Mouse (Mus musculus) G1E-ER4 (cell line): ENCODE data around the gene Acoxl. TPM values are rescaled to one million over a fixed set of nuclear protein-coding genes. Genes with fewer than 3 reads are reported as not detected.

Experiments
- GATA1 ChIP-seq: IDR thresholded peaks from one replicate; pipeline ENCODE4 v1.8.0; 2012; ENCODE audit warnings: low read length, inconsistent platforms
- polyA plus RNA-seq: library from polyadenylated mRNA; stranded (reverse); fragments of >175 nt; gene quantifications from 2 replicates; pipeline ENCODE4 v1.2.3, GENCODE M21; 2012

The Acoxl gene
- polyA plus RNA-seq, 1 experiment = 0.09 TPM

DNA sequence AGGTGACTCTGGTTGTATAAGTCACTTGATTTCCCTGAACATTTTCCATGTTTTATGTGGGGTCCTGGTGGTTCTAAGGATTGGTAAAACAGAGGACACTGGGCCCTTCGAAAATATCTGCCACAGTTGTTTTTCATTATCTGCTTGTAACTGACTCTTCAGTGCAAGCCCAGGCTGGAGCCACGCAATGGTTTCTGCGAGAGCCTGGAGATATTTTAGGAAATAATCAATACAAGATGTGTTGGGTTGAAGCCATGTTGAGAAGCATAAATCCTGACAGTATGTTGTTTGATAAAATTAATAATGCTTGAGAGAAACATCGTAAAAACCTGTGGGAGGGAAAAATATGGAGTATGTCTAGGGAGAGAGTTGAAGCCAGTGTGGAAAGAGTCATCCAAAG lies 25.7 kb downstream of the Acoxl start:
- no peak for TF ChIP-seq GATA1

DNA sequence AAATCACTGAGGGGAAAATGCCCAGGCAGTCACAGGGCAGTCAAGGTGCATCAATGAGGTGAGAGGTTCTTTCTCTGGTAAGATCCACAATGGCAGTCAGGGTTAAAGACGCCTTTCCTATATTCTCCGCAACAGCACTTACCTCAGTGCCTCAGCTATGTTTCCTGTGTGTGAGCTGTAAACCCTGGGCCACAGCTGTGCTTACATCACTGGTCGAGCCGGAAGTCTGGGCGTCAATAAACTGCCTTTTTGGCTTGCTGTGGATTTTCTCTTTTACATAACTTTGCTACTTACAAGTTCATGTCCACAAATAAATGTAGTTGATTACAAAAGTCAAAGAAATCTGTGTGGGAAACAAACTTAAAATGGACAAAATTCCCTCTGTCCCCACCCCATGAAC lies 42.4 kb downstream of the Acoxl start:
- TF ChIP-seq GATA1 = no peak

DNA sequence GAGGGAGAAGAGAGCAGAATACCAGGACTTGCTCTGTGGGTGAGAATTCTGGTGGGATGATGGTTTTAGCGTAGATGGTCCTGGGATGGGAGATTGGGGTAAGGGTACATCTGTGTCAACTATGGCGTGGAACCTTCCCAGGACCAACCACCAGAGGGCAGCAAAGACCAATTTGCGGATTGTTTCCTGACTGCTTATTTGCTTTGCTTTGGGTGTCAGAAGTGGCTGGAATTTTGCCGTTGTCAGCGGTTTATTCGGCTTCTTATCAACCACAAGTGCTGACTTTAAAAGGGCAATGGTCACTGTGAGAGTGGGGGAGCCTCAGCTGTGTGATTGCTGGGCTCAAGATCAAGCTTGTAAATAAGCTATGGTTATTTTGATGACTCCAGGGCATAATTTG lies 50.8 kb downstream of the Acoxl start:
- no peak for TF ChIP-seq GATA1

DNA sequence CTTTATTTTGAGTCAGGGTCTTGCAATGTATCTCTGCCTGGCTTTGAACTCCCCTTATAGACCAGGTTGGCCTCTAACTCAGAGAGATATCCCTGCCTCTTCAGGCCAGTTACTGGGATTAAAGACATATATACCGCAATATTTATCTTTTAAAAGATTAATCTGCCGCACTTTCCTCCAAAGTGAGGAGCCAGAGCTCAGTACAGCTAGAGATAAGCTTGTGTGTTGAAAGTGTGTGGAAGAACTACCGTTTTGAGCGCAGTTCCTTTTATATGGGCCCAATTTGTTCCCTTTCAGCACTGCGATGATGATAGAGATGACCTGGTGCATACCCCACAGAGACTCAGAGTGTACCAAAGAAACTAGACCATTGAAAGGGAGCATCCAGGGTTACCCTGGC lies 51.3 kb downstream of the Acoxl start:
- no peak for TF ChIP-seq GATA1

DNA sequence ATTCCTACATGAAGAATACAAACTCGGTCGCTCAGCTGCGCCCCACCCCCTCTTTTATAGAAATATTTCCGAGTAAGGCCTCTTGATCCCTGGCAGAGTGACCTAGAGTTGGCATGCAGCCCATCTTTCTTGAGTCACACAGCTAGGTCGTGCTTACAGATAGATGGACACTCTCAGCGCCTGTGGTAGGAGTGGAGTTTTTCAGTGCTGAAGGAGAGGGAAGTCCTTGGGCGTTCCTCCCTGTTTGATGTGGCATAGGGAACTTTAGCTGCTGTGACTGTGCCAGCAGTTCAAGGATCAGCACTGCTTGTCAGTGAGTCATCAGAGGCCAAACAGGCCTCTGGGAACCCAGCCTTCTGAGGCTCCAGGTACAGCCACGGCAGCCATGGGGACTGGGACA lies 51.9 kb downstream of the Acoxl start:
- TF ChIP-seq GATA1 = no peak

DNA sequence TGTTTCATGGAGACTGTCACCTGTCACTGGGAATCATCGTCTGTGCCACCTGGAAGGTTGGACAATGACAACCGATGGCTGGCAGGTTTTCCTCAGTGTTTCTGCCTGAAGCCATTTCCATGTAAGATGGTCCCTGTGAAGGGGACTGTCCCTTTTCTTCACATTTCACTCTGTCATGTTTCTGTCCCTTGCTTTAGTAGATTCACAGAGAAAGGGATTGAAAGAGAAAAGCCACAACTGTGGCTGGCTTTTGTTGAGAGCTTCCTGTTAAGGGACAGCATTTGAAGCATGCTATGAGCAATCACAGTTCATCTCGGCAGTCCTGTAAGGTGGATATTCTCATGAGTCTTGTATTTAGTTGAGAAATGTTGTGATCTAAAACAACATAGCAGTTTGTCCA lies 52.4 kb downstream of the Acoxl start:
- no peak for TF ChIP-seq GATA1

DNA sequence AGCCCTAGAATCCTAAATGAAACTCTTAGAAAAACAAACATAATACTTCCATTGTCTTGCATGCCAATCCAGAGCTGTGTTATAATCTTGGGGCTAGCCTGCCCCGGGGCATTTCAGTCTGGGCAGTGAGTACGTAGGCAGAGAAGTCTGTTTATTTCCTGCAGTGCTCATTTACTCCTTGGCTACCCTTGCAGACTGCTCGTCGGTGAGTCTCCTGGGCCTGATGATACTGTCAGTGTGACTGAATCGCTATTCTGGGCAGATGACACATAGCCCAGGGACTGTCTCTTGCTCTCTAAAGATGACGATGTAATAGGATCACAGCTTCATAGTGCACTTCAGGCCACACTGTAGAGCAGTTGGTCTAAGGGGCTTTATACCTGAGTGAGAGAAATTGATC lies 56.2 kb downstream of the Acoxl start:
- TF ChIP-seq GATA1 = no peak

DNA sequence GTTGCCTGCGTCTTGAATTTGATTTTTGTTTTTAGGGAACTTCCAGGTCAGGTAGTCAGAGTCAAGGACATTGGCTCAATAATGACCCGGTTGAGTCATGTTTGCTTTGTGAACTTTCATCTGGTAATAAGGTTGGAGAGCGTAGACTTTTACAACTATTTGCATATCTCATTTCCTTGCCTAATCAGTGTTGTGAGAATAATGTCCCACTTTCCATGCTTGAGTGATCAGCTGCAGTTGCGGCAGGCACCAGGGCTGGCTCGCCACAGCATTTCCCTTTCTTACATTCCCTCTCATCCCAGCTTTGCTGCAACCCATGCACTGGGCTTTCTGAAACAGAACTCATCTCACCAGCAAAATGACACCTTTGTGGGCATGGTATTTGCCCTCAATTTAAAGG lies 59.0 kb downstream of the Acoxl start:
- no peak for TF ChIP-seq GATA1

DNA sequence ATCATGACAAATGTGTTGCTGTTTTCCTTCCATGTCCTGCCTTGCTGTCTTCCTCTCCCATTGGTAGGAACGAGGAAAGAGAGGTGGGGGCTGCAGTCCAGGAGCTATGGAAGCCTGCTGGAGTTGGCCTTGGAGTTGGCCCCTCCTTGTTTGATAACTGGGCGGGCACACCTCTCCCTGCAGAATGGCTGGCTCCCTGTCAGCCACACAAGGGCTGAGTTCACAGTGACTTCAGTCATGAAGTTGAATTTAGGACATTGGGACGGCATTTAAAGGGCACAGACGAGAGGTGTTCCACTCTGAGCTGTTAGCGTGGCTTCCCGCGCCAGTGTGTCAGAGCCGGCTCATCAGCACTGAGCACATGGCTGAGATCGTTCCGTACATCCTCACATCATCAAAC lies 66.2 kb downstream of the Acoxl start:
- no peak for TF ChIP-seq GATA1

DNA sequence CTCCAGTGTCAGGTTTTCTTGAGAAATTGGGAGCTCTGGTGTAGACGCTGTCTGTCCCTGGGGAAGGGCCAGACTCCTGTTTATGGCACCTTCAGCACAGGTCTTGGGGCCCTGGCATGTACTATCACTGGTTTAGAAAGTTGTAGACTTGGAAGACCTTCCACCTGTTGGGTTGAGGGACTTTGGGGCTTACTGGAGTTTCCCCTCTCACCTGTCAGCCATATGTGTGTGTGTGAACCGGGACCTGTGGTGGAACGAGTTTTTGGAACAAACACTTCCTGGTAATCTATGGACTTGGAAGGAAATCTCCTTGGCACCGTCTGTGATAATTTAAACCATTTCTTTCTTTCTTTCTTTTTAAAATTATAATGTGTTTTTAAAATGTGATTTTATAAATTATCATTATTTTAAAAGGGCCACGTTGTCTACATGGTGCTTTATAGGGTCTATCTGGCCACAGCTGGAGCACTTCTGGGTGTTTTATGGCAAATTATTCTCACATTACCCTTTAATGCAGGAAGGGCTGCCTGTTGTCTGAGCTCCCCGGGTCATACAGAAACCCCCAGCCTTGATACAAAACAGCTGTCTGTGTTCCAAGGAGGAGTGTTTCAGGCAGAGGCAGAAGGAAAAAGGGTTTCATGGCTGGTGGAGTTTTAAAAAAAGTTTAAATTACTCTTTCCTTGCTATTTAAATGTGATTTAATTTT lies 68.5 kb downstream of the Acoxl start:
- no peak for TF ChIP-seq GATA1

DNA sequence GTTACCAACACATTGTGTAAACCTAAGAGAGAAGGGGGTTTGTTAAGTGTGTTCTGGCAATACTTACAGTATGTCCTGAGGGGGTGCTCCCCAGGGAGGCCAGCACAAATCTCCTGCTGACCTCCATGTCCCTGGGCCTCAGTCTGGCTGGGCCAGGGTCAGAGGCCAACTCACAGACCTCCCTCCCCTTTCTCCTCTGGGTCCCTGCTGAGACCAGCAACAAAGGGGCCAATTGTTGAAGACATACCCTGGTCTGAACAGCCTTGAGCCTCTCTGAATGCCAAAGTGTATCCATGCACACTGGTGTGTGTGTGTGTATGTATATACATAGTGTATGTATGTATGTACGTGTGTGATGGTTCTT lies 69.0 kb downstream of the Acoxl start:
- TF ChIP-seq GATA1 = no peak

DNA sequence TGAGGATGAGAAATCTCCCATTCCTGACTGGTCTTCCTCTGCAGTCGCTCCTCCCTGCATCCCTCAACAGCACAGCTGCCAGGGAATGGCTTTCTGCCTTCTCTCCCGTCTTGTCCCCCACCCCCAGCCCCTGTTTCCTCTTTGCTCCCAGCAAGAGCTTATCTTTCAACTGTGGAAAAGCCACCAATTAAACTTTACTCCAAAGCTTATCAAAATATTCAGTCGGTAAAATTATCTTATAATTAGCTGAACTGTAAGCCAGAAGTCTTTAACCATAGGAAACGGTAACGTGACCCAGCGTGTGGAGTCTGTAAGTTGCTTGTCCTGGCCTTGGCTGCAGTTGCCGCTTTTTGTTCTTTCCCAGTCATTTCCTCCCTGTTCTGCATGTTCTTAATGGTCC lies 70.2 kb downstream of the Acoxl start:
- no peak for TF ChIP-seq GATA1

DNA sequence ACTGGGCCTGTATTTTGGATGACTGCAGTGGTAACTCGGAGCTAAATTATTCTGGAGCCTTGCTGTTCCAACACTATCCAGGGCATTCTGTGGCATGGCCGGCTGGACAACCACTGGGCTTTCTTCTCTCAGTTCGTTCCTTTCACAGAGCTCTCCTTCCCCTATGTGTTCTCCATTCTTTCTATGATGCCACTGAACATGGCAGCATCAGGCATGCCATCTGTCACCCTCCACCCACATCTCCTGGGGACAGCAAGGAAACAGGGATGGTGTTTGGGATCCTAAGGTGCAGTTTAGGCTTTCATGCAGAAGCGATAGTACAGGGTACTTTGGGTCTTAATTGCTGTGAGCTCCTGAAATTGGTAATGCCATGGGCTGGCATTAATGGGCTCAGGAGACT lies 71.1 kb downstream of the Acoxl start:
- no peak for TF ChIP-seq GATA1

DNA sequence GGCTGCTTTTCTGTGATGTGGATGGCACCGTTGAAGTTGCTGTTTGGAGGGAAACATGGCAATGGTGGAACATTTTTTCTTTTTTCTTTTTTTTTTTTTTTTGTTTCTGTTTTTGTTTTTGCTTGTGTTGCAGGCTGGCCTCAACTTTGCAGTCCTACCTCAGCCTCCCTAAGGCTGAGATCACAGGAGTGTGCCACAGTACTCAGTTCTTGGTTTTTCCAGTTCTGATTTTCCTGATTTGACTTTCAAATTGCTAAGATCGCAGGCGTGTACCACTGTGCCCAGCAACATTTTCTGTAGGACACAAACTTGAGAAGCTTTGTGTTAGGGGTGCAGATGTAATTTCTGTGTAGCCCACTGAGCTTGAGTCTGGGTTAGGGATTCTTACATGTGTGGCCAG lies 72.9 kb downstream of the Acoxl start:
- TF ChIP-seq GATA1 = no peak

DNA sequence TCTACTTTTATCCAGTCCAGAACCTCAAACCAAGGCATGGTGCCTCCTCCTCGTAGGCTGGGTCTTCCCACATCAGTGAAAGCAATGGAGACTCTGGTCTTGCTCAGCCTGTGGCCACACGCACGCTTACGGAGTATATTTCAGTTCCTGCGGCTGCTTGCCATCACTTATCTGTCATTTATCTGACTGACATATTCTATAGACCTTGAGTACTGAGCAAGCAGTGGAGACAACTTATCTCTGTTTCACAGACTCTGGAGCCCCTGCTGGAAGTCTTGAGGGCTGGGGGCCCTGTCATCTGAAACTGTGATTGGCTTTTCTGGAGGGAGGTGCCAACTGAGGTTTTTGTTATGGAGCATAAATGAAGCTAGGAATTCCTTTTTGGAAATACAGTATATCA lies 75.4 kb downstream of the Acoxl start:
- peak; percentile 57 for TF ChIP-seq GATA1

DNA sequence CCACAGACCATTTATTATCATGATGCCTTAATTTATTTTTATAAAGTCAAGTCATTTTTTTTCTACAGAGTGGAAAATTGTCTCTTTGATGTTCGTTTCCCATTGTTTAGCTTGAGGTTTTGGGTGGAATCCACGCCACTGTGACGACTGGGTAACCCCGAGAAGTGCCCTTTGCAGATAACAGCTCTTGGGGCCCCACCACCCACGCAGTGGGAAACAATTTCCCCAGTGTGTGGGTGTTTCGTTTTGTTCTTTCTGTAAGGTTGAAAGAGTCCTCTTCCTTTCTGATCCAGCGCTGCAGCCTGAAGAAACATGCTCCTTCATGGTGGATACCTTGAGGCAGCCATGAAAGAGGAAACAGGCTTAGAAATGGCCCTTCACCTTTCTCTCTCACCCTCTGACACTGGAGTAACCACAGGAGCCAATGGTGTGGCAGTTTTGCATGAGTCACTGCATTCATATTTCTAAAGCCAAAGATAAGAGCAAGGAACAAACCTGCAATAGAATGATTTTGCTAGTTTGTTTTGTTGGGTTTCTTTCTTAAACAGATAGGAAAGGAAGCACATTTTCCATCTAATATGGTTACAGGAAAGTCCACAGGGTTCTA lies 78.2 kb downstream of the Acoxl start:
- TF ChIP-seq GATA1 = peak; percentile 32

DNA sequence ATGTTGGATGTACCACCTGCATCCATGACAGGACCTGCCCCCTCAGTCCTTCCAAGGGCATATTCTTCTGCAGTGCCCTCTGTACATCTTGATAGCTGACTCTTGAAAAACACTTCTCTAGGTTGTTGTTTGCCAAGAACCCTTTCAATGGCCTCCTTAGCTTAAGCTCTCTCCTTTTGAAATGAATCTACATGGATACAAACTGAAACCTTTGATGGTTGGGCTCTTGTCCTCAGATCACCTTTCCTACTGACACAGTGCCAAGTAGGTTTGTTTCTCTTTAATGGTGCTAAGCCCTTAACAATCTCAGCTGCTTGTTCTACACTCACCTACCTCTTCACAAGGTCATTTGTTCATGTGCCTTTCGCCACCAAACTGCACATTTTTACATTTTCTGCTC lies 81.1 kb downstream of the Acoxl start:
- TF ChIP-seq GATA1 = no peak
